Mouse (Mus musculus): ENCODE data around the gene Fgf15. TPM values are rescaled to one million over a fixed set of nuclear protein-coding genes. Genes with fewer than 3 reads are reported as not detected.
A peak's percentile ranks its signal among the peaks of the same experiment; 100 is the strongest.

The Fgf15 gene
- polyA plus RNA-seq (2014; fragmentation: Nextera tagmentation; extraction: Ambion mirVana), result 89.0 and 104 TPM in 2 replicates

DNA sequence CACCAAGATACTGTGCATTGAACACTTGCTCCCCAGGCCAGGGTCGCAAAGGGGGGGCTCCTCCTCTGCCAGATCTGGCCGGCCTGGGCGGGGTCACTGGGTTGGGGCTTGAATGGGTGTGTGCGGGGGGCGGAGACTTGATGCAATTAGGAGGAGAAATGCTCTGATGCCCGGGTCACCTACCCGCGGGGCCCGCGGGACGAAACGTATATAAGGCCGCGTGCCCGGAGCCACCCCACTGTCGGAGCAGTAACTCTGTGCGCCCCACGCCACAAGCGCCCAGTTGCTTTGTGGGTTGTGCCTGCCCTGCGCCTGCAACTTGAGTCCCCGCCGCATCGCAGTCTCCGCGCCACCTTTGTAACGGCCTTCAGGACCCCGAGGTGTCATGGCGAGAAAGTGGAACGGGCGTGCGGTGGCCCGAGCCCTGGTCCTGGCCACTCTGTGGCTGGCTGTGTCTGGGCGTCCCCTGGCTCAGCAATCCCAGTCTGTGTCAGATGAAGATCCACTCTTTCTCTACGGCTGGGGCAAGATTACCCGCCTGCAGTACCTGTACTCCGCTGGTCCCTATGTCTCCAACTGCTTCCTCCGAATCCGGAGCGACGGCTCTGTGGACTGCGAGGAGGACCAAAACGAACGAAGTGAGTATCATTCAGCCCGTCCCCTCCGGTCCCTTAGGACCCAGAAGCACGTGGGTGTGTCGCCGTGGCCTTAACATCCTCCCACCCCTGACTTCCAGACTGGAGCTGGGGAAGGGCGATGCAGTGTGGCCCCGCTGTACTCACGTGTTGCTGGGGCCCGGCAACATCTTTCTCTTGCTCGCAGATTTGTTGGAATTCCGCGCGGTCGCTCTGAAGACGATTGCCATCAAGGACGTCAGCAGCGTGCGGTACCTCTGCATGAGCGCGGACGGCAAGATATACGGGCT is at the start of gene Fgf15:
Gene Fgf15 (plus strand): TSS at position 238 of the 925 bp plus-strand sequence.
- peak; percentile 57 for ATAC-seq (ENCODE audit: low FRiP score)
- peaks cover 17% of the 10 kb centered on the region for H3K27me3 ChIP-seq (ENCODE audit: control insufficient read depth, insufficient read depth, low read length)
- H3K36me3 ChIP-seq (ENCODE audit: control insufficient read depth, insufficient read depth, low read length), result no peaks in the 10 kb centered on the region
- peak within 1 kb of the TSS; percentile 73 for H3K9ac ChIP-seq (ENCODE audit: low read length)
- peak within 1 kb of the TSS; percentile 89 for H3K4me2 ChIP-seq
- H3K4me1 ChIP-seq (ENCODE audit: control insufficient read depth, insufficient read depth, low read length), result peaks cover 48% of the 10 kb centered on the region
- peak within 1 kb of the TSS; percentile 67 for H3K27ac ChIP-seq (ENCODE audit: low read depth, low read length)
- H3K9me3 ChIP-seq (ENCODE audit: control insufficient read depth, low read length), result no peaks in the 10 kb centered on the region
- peak; percentile 96 for DNase-seq (ENCODE audit: low spot score, missing footprints)
- H3K4me3 ChIP-seq (ENCODE audit: low read depth, low read length), result peak within 1 kb of the TSS; percentile 60
- under 1% methylated on average over 64 of the region's 65 CpGs for WGBS

- Histone ChIP-seq H3K4me2 (no peak within 1 kb of the TSS), H3K27ac (ENCODE audit: low read depth, low read length) (no peak within 1 kb of the TSS), H3K9me3 (ENCODE audit: control insufficient read depth, low read length) (no peaks in the 10 kb centered on the region), H3K4me1 (ENCODE audit: control insufficient read depth, insufficient read depth, low read length) (no peaks in the 10 kb centered on the region), H3K9ac (ENCODE audit: low read length) (no peak within 1 kb of the TSS), H3K36me3 (ENCODE audit: control insufficient read depth, insufficient read depth, low read length) (no peaks in the 10 kb centered on the region), H3K27me3 (ENCODE audit: control insufficient read depth, insufficient read depth, low read length) (no peaks in the 10 kb centered on the region; the same call in 1 of the 2 replicates), H3K4me3 (ENCODE audit: low read depth, low read length) (no peak within 1 kb of the TSS)
- no peak for DNase-seq (ENCODE audit: low spot score, missing footprints)
- ATAC-seq (ENCODE audit: low FRiP score), result no peak
Observed at GRCm38 (mm10) chr7:144847067-144847466, 49.3 kb upstream of the Fgf15 start, which contains the start of gene Fgf4. Gene Fgf4 (plus strand): TSS chr7:144847367.

GRCm38 (mm10) chr7:144851321-144851720 is 45.0 kb upstream of the Fgf15 start:
- H3K4me2 ChIP-seq, result no peak overlapping the region
- no peak overlapping the region for H3K4me3 ChIP-seq (ENCODE audit: low read depth, low read length)
- no peaks in the 10 kb centered on the region for H3K27me3 ChIP-seq (ENCODE audit: control insufficient read depth, insufficient read depth, low read length)
- H3K4me1 ChIP-seq (ENCODE audit: control insufficient read depth, insufficient read depth, low read length), result no peaks in the 10 kb centered on the region
- H3K9ac ChIP-seq (ENCODE audit: low read length), result no peak overlapping the region
- WGBS, result 57% methylated on average over 3 of the region's 3 CpGs
- no peak overlapping the region for H3K27ac ChIP-seq (ENCODE audit: low read depth, low read length)
- ATAC-seq (ENCODE audit: low FRiP score), result no peak
- no peak for DNase-seq (ENCODE audit: low spot score, missing footprints)
- no peaks in the 10 kb centered on the region for H3K9me3 ChIP-seq (ENCODE audit: control insufficient read depth, low read length)
- H3K36me3 ChIP-seq (ENCODE audit: control insufficient read depth, insufficient read depth, low read length), result no peaks in the 10 kb centered on the region

- Histone ChIP-seq H3K4me1 (ENCODE audit: control insufficient read depth, insufficient read depth, low read length) (no peaks in the 10 kb centered on the region), H3K9me3 (ENCODE audit: control insufficient read depth, low read length) (no peaks in the 10 kb centered on the region), H3K9ac (ENCODE audit: low read length) (no peak overlapping the region), H3K36me3 (ENCODE audit: control insufficient read depth, insufficient read depth, low read length) (no peaks in the 10 kb centered on the region), H3K4me3 (ENCODE audit: low read depth, low read length) (no peak overlapping the region), H3K4me2 (no peak overlapping the region), H3K27me3 (ENCODE audit: control insufficient read depth, insufficient read depth, low read length) (peaks cover 10% of the 10 kb centered on the region), H3K27ac (ENCODE audit: low read depth, low read length) (no peak overlapping the region)
- no peak for ATAC-seq (ENCODE audit: low FRiP score)
- no peak for DNase-seq (ENCODE audit: low spot score, missing footprints)
- 65% methylated on average over 3 of the region's 3 CpGs for WGBS
Observed at GRCm38 (mm10) chr7:144854966-144855365, 41.4 kb upstream of the Fgf15 start.

DNA sequence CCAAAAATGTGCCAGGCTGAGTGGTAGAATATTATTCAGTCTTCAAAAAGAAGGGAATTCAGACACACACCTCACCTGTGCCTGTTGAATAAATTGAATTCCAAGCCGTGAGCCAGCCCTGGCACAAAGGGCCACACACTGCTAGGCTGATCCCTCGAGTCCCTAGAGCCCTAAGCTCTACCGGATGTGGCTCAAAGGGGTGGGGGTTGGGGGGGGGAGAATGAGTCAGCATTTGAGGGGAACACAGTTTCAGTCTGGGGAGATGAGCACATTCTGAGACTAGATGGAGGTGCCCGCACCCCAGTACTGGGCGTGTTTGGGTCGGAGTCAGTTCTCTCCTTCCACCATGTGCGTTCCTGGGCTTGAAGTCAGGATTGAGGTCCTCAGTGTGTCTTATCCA is 39.2 kb upstream of the Fgf15 start:
- peaks cover 32% of the 10 kb centered on the region for H3K27me3 ChIP-seq (ENCODE audit: control insufficient read depth, insufficient read depth, low read length)
- 83% methylated on average over 7 of the region's 7 CpGs for WGBS
- H3K9ac ChIP-seq (ENCODE audit: low read length), result no peak overlapping the region
- no peak for DNase-seq (ENCODE audit: low spot score, missing footprints)
- no peaks in the 10 kb centered on the region for H3K9me3 ChIP-seq (ENCODE audit: control insufficient read depth, low read length)
- no peak overlapping the region for H3K4me2 ChIP-seq
- H3K27ac ChIP-seq (ENCODE audit: low read depth, low read length), result no peak overlapping the region
- H3K4me1 ChIP-seq (ENCODE audit: control insufficient read depth, insufficient read depth, low read length), result peaks cover 10% of the 10 kb centered on the region
- ATAC-seq (ENCODE audit: low FRiP score), result no peak
- no peaks in the 10 kb centered on the region for H3K36me3 ChIP-seq (ENCODE audit: control insufficient read depth, insufficient read depth, low read length)
- H3K4me3 ChIP-seq (ENCODE audit: low read depth, low read length), result no peak overlapping the region

- peaks cover 39% of the 10 kb centered on the region for H3K27me3 ChIP-seq (ENCODE audit: control insufficient read depth, insufficient read depth, low read length)
Observed at GRCm38 (mm10) chr7:144857826-144858342, 38.4 kb upstream of the Fgf15 start.

GRCm38 (mm10) chr7:144858702-144859101 is 37.6 kb upstream of the Fgf15 start:
- WGBS, result 91% methylated on average over 1 of the region's 1 CpGs
- Histone ChIP-seq H3K4me1 (ENCODE audit: control insufficient read depth, insufficient read depth, low read length) (peaks cover 10% of the 10 kb centered on the region), H3K4me2 (no peak overlapping the region), H3K36me3 (ENCODE audit: control insufficient read depth, insufficient read depth, low read length) (no peaks in the 10 kb centered on the region), H3K27me3 (ENCODE audit: control insufficient read depth, insufficient read depth, low read length) (peaks cover 47% of the 10 kb centered on the region), H3K27ac (ENCODE audit: low read depth, low read length) (no peak overlapping the region), H3K4me3 (ENCODE audit: low read depth, low read length) (no peak overlapping the region), H3K9me3 (ENCODE audit: control insufficient read depth, low read length) (no peaks in the 10 kb centered on the region), H3K9ac (ENCODE audit: low read length) (no peak overlapping the region)
- no peak for ATAC-seq (ENCODE audit: low FRiP score)
- DNase-seq (ENCODE audit: low spot score, missing footprints), result no peak

More at GRCm38 (mm10) chr7:144857826-144858342, 38.4 kb upstream of the Fgf15 start:
- WGBS, result 70% methylated on average over 3 of the region's 3 CpGs
- no peaks in the 10 kb centered on the region for H3K9me3 ChIP-seq (ENCODE audit: control insufficient read depth, low read length)
- no peak overlapping the region for H3K4me2 ChIP-seq
- no peaks in the 10 kb centered on the region for H3K36me3 ChIP-seq (ENCODE audit: control insufficient read depth, insufficient read depth, low read length)
- H3K27ac ChIP-seq (ENCODE audit: low read depth, low read length), result no peak overlapping the region
- ATAC-seq (ENCODE audit: low FRiP score) (no peak), DNase-seq (ENCODE audit: low spot score, missing footprints) (no peak)
- peaks cover 10% of the 10 kb centered on the region for H3K4me1 ChIP-seq (ENCODE audit: control insufficient read depth, insufficient read depth, low read length)
- H3K4me3 ChIP-seq (ENCODE audit: low read depth, low read length), result no peak overlapping the region
- no peak overlapping the region for H3K9ac ChIP-seq (ENCODE audit: low read length)

GRCm38 (mm10) chr7:144861056-144861768 is 35.1 kb upstream of the Fgf15 start:
- peaks cover 64% of the 10 kb centered on the region for H3K27me3 ChIP-seq (ENCODE audit: control insufficient read depth, insufficient read depth, low read length)
- H3K4me1 ChIP-seq (ENCODE audit: control insufficient read depth, insufficient read depth, low read length), result peaks cover 10% of the 10 kb centered on the region
- DNase-seq (ENCODE audit: low spot score, missing footprints) (peak; percentile 93), ATAC-seq (ENCODE audit: low FRiP score) (no peak)
- H3K4me2 ChIP-seq, result peak overlapping the region; percentile 37
- H3K27ac ChIP-seq (ENCODE audit: low read depth, low read length), result no peak overlapping the region
- WGBS, result under 1% methylated on average over 66 of the region's 72 CpGs
- peak overlapping the region; percentile 23 for H3K4me3 ChIP-seq (ENCODE audit: low read depth, low read length)
- no peaks in the 10 kb centered on the region for H3K36me3 ChIP-seq (ENCODE audit: control insufficient read depth, insufficient read depth, low read length)
- no peaks in the 10 kb centered on the region for H3K9me3 ChIP-seq (ENCODE audit: control insufficient read depth, low read length)
- H3K9ac ChIP-seq (ENCODE audit: low read length), result no peak overlapping the region

- Histone ChIP-seq H3K27me3 (ENCODE audit: control insufficient read depth, insufficient read depth, low read length) (peaks cover 64% of the 10 kb centered on the region), H3K4me3 (ENCODE audit: low read depth, low read length) (peak overlapping the region; percentile 23), H3K9ac (ENCODE audit: low read length) (no peak overlapping the region), H3K27ac (ENCODE audit: low read depth, low read length) (no peak overlapping the region), H3K9me3 (ENCODE audit: control insufficient read depth, low read length) (no peaks in the 10 kb centered on the region), H3K4me2 (peak overlapping the region; percentile 37), H3K36me3 (ENCODE audit: control insufficient read depth, insufficient read depth, low read length) (no peaks in the 10 kb centered on the region), H3K4me1 (ENCODE audit: control insufficient read depth, insufficient read depth, low read length) (peaks cover 10% of the 10 kb centered on the region)
- DNase-seq (ENCODE audit: low spot score, missing footprints) (peak; percentile 94), ATAC-seq (ENCODE audit: low FRiP score) (no peak)
- 0% methylated on average over 28 of the region's 28 CpGs for WGBS
Observed at GRCm38 (mm10) chr7:144861769-144862070, 34.6 kb upstream of the Fgf15 start.
